Mouse (Mus musculus): ENCODE measurements around the gene Tspan14.

Gene Tspan14

DNA sequence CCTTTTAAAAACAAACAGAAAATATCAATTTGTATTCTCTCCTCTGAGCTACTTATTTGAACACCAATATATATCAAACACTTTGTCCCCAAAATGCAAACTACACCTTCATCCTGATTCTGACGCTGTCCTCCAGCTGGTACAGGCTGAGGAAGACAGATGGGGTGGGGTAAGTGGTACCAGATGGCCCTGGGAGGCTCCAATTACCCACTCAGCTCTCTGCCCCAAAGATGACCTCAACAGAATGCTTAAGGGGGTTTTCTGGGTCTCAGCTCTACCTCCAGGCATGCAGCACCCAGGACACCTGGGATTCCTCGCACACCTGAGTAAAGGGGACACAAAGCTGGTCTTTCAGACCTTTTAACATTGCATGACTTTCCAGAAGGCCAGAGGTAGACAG is 13.9 kb downstream of the Tspan14 start:
- in situ Hi-C loops (cut with MboI) = no loop called here

DNA sequence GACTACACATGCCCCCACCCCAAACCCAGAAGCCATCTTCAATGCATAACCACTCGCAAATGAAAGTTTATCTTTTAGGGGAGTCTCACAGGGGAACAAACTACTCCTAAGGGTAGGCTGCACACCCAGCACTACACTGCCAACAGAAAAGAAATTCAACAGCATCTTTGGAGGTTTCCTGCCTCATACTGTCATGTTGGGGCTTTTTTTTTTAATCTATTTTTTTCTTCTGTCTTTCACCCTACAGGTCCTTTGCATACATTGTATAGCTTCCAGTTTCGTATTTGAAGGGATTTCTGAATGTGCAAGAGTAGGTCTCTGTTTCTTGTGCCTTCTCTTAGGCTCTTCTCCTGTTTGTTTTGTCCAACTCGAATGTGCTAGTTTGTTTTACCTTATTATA is 14.3 kb downstream of the Tspan14 start:
- in situ Hi-C loops (cut with MboI) = no loop called here

DNA sequence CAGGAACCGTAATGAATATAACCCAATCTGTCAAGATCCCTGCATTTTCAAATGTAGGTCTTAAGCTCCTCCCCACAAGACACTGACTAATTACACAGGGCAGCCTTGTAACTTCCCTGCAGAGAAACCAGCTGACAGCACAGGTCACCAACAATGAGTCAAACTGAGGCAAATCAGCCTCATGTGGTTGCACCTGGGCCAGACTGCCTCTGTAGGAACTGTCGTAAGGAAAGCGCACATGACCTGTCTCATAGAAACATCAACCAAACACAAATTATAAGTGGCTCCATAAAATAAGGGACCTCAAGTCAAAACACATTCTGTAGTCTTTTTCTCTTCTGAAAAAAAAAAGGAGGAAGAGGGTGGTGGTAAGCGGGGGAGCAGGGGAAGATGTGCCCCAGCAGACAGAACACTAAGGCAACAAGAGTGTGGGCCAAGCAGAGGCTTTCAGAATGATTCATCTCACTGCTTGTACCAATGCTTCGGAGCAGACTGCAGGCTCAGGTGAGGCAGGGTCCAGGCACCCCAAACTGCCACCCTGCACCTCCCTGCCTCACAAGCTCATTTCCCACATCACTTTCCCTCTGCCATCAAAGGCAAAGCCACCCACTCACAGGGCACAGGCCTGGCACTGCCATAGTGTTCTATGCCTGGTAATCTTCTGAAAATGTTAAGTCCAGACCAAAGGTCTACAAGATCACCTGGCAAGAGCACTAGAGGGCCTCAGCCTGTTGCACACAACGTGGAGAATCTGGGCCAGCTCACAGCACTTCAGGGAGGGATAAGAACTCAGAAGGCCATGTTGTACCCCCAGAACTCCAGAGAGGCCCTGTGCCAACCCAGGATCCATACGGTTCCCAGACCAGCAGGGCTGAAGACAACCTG is 16.6 kb downstream of the Tspan14 start:
- in situ Hi-C loops (cut with MboI) = no loop called here

DNA sequence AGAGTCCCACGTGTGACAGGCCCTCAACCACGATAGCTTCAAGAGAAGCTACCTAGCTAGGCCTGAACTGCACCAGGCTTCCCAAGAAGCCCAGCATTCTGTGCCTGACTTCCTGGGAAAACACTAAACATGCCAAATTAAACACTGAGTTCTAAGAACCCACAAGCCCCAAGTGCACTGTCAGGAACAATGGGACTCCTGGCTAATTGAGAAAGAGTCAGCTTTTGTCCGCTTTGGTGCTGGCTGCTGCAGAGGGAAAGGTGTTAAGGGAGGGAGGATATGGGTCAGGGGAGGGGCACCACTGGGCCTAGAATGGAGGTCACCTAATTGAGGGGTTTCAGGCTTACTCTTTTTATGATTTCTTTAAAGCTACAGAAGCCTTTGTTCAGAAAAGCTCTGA is 17.6 kb downstream of the Tspan14 start:
- in situ Hi-C loops (cut with MboI) = no loop called here

DNA sequence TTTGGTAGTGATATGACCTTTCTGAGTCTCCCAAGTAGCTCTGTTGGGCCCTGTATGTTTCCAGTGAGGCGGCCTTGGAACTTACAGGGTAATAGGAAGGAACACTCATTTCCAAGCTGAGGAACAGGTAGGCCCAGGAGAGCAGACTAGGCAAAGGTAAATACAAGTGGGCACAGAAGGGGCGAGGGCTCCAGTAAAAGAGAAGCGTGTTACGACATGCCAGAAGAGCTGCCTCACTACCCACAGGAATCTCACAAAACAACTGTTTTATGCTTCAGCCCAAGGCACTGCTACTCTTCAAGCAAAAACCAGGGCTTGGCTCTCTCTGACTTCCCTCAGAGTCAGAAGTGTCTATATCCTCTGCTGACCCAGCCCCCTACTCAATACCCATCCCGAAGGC is 18.1 kb downstream of the Tspan14 start:
- in situ Hi-C loops (cut with MboI) = no loop called here

DNA sequence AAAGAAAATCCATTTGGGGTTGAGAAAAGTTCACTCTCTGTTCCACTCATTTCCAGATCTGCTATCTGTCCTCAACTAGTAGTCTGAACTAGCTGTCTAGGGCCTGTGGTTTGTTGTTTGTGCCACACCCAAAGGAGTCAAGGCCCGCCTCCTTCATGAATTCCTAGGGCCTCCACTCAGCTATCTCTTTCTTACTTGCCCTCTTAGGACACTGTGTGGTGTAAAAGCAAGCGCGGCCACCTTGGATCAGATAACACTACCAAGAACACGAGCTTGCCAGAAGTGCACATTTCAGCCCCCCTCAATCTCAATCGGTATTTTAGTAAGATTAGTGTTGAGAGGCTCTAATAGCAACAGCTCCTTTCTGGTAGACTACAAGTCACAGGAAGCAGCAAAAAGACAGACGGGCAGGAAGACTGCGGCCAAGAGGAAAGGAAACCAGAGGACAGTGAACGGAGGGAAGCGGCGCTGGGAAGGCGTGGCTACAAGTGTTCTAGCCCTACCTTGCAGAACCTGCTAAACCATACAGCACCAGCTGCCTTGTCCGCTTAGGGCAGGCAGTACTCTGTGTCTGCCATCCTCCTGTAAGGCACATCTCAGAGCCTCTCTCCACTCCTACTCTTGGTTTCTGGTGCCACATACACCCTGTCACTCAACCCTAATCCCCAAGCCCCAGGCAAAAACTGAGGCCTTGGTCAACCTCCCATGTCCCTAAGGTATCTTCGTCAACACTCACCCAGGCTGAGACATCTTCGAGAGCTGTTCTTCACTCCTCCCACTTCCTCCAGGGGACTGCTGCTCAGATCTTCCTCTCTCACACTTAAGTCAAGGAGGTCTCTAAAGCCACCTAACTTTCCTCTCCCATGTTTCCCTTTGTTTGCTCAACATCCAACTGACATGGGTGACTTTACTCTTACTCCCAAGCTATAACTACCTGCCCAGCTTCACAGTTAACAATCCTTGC is 18.9 kb downstream of the Tspan14 start:
- in situ Hi-C loops (cut with MboI) = no loop called here

DNA sequence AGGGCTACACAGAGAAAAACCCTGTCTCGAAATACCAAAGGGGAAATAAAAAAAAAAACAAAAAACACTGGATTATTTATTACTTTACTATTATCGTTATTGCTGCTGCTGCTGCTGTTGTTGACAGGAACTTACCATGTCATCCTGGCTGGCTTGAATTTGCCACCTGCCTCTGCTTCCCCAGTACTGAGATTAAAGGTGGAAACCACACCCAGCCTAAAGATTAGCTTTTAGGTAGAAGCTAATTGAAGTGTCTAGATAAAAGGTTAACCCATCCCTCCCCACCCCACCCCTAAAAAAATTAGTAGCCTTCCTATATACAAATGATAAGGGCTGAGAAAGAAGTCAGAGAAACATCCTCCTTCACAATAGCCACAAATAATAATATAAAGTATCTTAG is 22.8 kb downstream of the Tspan14 start:
- in situ Hi-C loops (cut with MboI) = no loop called here

DNA sequence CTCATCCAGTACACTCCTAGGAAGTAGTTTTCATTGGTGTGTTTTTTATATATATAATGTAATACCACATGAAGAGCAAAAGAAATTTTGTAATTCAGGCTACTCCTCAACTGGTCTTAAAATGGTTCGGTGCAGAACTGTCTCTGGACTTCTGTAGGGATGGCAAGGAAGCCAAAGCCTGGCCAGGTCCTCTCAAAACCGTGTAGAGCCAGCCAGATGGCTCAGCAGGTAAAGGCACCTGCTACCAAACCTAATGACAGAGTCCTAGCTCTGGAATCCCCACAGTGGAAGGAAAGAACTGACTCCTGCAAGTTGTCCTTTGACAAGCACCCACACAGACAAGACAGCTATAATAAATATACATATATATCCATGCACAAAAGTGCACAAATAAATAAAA is 24.2 kb downstream of the Tspan14 start:
- in situ Hi-C loops (cut with MboI) = no loop called here

DNA sequence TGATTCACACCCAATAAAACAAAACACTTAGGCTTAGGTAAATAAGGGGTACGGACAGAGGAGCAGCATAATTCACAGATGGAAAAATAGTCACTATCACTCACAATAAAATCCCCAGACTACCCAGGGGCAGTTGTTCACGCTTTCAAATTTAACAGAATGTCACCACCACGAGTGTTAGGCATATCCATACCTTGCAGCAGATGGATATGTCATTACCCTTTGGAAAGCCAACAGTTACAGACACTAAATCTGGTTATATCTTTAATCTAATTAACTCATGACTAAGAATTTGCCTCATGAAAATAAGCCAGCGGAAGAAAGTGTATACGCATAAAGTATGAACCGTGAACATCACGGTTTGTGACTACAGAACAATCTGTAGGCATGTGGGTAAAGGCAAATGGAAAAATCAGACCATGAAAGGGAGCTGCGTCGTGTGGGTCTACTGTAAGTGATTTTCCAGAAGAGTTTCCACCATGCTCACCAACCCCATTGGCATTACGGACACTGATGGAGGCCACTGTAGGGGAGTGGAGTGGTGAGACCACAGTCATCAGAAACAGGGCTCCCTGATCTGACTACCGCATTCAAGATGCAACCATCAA is 28.1 kb downstream of the Tspan14 start:
- in situ Hi-C loops (cut with MboI) = no loop called here

DNA sequence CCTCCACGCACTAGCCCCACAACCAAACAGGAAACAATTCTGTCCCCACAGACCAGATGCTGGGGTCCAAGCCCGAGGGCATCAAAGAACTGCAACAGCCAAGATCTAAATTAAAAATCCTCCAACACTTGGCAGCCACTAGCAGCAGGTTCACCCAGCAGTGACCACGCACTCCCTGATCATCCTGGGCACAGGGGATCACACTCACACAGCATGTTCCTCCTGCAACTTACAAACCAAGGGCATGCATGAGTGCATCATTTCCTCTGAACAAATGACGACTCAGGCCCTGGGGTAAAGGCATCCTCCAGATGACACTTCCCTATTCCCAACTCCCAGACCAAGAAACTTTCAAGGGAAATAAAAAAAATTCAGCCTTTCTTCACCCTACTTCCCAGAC is 29.6 kb downstream of the Tspan14 start:
- in situ Hi-C loops (cut with MboI) = no loop called here

DNA sequence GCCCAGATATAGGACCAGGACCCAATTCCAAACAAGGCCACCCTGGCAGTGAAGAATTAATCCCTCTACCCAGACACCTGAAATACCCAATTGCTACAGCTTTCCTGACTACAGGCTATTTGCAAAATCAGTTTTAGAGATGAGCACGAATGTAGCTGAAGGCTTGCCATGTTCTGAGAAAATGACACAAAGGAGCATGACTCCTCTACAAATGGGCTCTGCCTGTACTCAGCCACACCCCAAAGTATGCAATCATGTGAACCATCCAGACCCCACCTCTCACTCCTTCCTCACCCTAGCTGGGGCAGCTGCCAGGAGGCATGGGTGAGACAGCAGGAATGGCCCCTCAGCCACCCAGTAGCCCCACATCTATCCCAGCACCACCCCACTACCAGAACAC is 31.1 kb downstream of the Tspan14 start:
- in situ Hi-C loops (cut with MboI) = no loop called here

DNA sequence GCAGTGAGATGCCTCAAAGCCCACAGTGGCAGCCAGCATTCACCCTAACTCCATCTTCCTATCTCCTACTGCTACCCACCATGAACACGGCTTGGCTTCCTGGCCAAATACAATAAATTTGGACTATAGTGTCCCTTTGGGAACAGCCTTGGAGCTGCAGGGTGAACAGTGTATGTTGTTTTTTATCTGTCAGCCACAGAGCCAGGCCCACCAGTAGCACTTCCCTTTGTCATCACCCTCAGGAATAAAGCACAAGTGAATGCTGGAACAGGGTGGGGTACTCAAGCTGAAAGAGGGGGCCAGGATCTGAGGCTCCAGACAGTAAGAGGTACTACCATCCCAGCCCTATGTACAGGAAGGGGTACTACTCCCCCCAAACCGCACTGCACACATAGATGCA is 31.6 kb downstream of the Tspan14 start:
- in situ Hi-C loops (cut with MboI) = no loop called here

DNA sequence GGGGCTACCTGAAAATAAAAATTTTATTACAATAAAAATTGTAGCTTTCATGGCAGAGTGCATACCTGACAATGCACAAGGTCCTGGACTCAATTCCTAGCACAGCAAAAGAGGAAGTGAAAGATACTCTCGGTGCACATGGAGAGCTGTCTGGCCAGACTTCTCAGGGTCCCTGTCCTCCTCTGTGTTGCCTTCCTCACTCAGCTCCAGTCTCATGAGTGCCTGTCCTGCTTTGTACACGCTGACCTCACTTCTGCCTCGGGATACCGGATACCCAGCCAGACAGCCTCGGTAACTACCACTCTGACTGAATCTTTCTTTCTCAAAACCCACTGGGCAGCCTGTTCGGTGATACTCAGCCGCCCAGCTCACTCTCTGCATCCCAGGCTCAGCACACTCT is 33.3 kb downstream of the Tspan14 start:
- in situ Hi-C loops (cut with MboI) = no loop called here

DNA sequence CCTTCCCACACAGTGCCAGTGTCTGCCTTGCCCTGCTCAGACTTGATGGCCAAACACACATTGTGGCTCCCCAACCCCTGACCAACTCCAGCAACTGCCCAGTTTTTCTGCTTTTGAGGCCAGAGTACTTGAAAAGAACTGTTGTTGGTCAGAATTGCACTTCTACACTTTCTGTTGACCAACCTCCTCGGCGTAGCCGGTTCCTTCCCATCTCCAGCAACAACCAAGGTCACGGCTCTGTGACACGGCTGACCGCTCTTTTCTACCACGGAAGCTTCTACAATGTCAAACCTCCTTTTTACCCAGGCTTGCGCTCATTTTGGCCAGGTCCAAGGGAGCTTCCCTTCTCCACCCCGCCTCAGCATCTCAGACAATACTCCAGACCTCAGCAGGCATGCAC is 34.4 kb downstream of the Tspan14 start:
- in situ Hi-C loops (cut with MboI) = no loop called here

DNA sequence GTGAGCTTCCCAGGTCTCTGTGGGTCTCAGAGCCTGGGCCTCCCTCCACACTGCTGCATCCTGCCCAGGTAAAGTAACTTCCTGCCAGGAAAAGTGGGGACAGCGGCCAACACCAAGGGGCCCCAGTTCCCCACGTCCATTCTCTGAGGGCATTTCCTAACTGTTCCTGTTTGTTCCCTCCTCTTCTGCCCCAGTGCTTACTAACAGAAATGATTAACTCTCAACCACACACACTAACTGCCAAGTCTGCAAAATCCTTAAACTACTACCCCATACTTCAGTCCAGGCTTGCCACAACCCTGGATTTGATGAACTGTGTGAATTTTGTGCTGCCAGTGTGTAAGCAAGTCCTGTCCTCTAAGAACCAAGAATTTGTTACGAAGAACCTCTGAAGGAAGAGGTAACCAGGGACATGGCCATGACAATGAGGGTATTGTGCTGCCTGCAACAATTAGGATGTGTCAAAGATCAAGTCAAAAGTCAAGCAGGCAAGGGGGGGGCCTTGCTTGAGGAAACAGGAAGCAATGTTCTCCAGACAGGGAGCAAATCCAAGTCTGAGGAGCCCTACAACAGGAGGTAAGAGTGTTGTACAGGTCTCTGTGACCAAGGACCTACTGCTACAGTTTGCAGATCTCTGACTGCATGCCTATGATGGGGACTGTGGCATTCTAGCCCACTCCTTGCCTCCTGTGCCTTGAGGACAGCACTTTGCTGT is 35.3 kb downstream of the Tspan14 start:
- in situ Hi-C loops (cut with MboI) = no loop called here

DNA sequence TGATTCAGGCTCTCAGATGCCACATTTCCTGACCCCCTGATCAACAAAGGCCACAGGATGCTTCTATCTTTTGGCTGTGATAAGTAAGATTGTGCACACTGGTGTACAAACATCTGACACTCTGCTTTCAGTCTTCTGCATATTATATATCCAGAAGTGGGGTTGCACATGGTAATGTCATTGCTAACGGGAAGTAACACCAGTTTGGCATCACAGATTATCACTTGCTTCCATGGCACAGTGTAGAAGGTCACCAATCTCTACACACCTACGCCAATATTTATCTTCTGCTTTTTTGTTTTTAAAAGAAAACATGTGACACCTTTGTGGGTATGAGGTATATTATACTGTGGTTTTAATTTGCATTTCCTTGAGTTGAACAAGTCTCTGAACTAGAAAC is 36.7 kb downstream of the Tspan14 start:
- in situ Hi-C loops (cut with MboI) = loop anchor here (5.0 kb wide), 1 partner anchor 37 kb away; the partner anchor contains the start of gene Tspan14

DNA sequence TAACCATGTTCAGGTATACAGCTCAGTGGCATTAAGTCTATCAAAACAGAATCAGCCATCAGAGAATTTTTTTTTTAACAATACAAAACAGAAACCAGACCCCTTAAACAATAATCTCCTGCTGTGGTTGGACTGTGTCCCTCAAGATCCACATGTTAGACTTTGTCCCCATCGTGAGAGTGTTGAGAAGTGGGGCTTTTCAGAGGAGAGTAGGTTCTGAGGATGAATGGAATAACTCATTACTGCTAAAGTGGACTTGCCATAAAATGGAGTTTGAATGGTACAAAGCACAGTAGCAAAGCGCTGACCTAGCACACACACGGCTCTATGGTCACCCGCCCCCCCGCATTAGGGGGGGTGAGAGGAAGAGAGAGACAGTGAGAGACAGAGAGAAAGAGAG is 37.7 kb downstream of the Tspan14 start:
- in situ Hi-C loops (cut with MboI) = loop anchor here (5.0 kb wide), 1 partner anchor 38 kb away; the partner anchor contains the start of gene Tspan14

DNA sequence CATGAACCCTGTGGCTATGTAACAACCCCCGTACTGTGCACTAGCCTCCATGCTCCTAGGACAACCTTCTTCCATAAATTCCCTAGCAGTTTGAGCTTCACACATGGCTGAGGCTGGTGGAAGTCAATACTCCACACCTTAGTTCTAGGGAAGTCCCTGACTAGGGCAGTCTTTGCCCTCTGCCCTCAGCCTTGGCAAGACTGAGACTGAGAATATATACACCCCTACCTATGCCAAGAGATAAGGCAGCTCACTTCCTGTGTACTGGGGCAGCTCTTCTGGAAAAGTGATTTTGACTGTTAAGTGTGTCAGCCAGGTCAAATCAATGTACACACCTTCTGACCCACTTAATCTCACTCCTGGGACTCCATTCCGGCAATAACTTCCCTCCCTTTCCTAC is 39.6 kb downstream of the Tspan14 start:
- in situ Hi-C loops (cut with MboI) = loop anchor here (5.0 kb wide), 1 partner anchor 40 kb away; the partner anchor contains the start of gene Tspan14

DNA sequence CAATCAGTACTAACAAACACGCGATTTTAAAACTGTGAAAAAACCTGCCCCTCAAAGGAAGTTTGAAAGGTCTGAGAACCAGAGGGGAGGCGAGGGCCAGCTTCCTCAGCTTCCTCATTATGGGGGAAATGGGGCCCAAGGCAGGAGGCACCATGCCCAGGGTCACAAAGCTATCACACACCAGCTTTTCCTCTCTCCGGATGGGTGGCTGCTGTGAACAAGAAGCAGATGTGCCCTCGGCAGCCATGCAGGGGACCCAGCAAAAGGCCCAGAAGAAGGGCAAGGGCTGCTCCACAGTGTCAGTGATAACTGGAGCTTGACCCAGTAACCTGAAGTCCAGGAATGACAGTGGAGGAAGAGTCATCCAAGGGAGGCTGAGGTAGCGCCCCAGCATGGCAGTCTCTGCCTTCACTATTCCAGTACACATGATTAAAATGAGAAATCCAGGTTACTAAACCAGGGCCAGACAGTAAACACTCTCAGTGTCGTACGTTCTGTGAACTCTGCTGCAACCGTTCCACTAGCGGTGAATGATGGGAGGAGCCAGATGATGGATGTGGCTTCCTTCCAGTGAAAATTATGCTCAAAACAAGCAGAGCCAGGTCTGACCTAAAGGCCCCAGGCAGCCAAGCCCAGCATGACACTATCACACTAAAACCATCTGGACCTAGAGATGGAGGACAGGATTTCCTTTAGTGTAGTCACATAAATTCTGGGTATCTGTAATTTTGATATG is 42.1 kb downstream of the Tspan14 start:
- in situ Hi-C loops (cut with MboI) = loop anchor here (5.0 kb wide), 1 partner anchor 43 kb away; the partner anchor contains the start of gene Tspan14

DNA sequence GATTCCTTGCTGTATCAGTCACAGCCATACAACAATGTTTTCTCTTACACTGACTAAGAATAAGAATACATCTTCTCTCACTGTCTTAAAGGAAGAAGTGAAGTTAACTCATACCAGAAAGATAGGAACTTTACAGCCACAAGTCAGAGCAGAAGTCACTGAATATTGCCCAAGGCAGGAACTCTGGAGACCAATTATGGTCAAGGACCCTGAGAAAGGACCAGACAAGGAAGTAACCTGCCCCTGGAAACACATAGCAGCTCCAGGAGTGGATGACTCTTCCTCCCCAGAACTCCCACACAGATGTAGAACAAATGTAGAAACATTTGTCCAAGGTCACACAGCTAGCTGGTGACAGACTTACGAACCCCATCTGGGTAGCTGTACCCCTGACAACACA is 45.4 kb downstream of the Tspan14 start:
- in situ Hi-C loops (cut with MboI) = no loop called here

DNA sequence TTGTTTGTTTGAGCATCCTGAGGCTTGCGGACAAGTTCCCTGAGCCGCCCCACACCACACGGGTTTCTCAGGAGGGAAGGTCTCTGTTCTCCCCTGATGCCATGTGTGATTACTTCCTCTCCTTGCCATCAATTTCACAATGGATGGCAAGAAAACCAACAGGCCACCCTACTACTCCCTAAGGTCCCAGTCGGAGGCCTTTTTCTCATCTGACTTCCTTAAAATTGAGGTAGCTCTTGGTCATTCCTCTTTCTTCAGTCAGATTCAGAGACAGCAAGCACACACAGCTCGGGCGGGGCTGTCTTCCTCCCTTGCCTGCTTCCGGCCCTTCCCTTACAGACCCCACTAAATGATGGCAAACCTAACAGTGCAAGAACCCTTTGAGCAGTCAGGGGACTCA is 47.1 kb downstream of the Tspan14 start:
- in situ Hi-C loops (cut with MboI) = loop anchor here (10.0 kb wide), 1 partner anchor 105 kb away; no protein-coding TSS in a partner anchor
